ENCODE assay signal across 8 mouse cellular contexts in genomic region chr8:80879426-80880195, GRCm38 (mm10). TPM values are rescaled to one million over a fixed set of nuclear protein-coding genes. Genes with fewer than 3 reads are reported as not detected.
DNase-seq lines count a peak whose midpoint lies in the region; ATAC-seq and TF ChIP-seq lines count a peak whose summit lies in the region.

No protein-coding gene starts in this region.

- intact Hi-C loops in heart, postnatal 10 days (cut with DNase I) = loop anchor here (1.0 to 5.0 kb wide), 5 partner anchors 12 to 127 kb away; no protein-coding TSS in a partner anchor

- peak; percentile 90 for DNase-seq in Muller cell, postnatal 12 days (ENCODE audit: inconsistent ontology term)
- DNase-seq in brain, embryonic 14.5 days (ENCODE audit: low read depth) = peak; percentile 71
- peak; percentile 86 to 87 for DNase-seq in heart, postnatal 10 days
- DNase-seq in kidney, postnatal 4 days = peak; percentile 85 to 92
- peak; percentile 77 for DNase-seq in lung, postnatal 14 days
- peak; percentile 14 to 39 for DNase-seq in right cerebral cortex, adult 2 months (ENCODE audit: low spot score in 2 of 2)
- DNase-seq in T-cell, adult 2 months (ENCODE audit: low spot score) = no peak

- H3K4me3 ChIP-seq in forebrain, embryonic 13.5 days = peak overlapping the region; percentile 86

- no peaks in the 10 kb centered on the region for H3K36me3 ChIP-seq in forebrain, embryonic 13.5 days (ENCODE audit: poor library complexity, severe bottlenecking)

- peak overlapping the region; percentile 86 for H3K9ac ChIP-seq in forebrain, embryonic 13.5 days

- H3K4me2 ChIP-seq in forebrain, embryonic 13.5 days = peak overlapping the region; percentile 82

- H3K4me1 ChIP-seq in forebrain, embryonic 13.5 days = peaks cover 33% of the 10 kb centered on the region

- H3K27ac ChIP-seq in forebrain, embryonic 13.5 days = peak overlapping the region; percentile 94

- peak; percentile 72 for ATAC-seq in forebrain, embryonic 13.5 days

- WGBS in forebrain, embryonic 13.5 days = under 1% methylated on average over 84 of the region's 90 CpGs

- no peaks in the 10 kb centered on the region for H3K27me3 ChIP-seq in forebrain, embryonic 13.5 days

- TF ChIP-seq CTCF in brain, embryonic 14.5 days (IDR thresholded peaks at IDR 0.05; ENCODE audit: borderline replicate concordance, extremely low read depth, insufficient read depth, insufficient read length) = peak; percentile 42; the same call in 1 of the 2 replicates

- no peaks in the 10 kb centered on the region for H3K9me3 ChIP-seq in forebrain, embryonic 13.5 days (replicated peaks)

- no peak for TF ChIP-seq POLR2A in brain, embryonic 14.5 days (IDR thresholded peaks at IDR 0.05; ENCODE audit: borderline replicate concordance, extremely low read depth, insufficient read depth, insufficient read length, poor library complexity, severe bottlenecking)

RNA-seq across cellular contexts. Expression of gene Gab1, which starts 0.7 kb away (rescaled TPM):
- polyA plus RNA-seq in brain, embryonic 14.5 days (2012; rRNA removed) = 23.7 and 26.5 TPM in 2 replicates
- 10.8 TPM in 2 replicates for polyA plus RNA-seq in forebrain, embryonic 13.5 days (2015; fragmentation: Nextera tagmentation; extraction: Ambion mirVana)
- 10 to 100 TPM; 41.2 to 51.1 TPM for total RNA-seq in heart, postnatal 10 days (2021)
